In genomic region chr5:141980746-141981145, GRCm38 (mm10) we compare ENCODE assay signal across 23 mouse cellular contexts.
"Had no signal": no experiment of that assay in that cellular context is flagged by ENCODE, and none has a peak within 500 bp of the region (broad histone marks: within the 10 kb centered on the region; RNA-seq: fewer than 3 reads in every experiment).

No protein-coding gene starts in this region.

- H3K4me3 ChIP-seq: layer of hippocampus, adult 2 months; left cerebral cortex, adult 2 months; limb, embryonic 12.5 days; limb, embryonic 15.5 days; midbrain, embryonic 13.5 days; myocyte; neural tube, embryonic 13.5 days; stomach, embryonic 15.5 days had no signal

- DNase-seq: kidney, adult 18-20 months; kidney, adult 9 months; kidney, postnatal 25 days; layer of hippocampus, adult 9-11 months; liver, postnatal 0 days; lung, embryonic 14.5 days; retina, postnatal 1 day; right cerebral cortex, postnatal 25 days; spleen, adult 18-20 months; thymus, postnatal 25 days had no signal

- H3K9ac ChIP-seq: limb, embryonic 12.5 days; limb, embryonic 15.5 days; liver, embryonic 14.5 days; liver, postnatal 0 days; lung, embryonic 14.5 days; midbrain, embryonic 13.5 days; neural tube, embryonic 13.5 days; stomach, embryonic 15.5 days had no signal

- ATAC-seq: liver, postnatal 0 days; lung, postnatal 0 days; midbrain, embryonic 13.5 days had no signal

- H3K9me3 ChIP-seq: limb, embryonic 12.5 days; limb, embryonic 15.5 days; midbrain, embryonic 13.5 days; neural tube, embryonic 13.5 days; stomach, embryonic 15.5 days had no signal

- H3K36me3 ChIP-seq: limb, embryonic 12.5 days; limb, embryonic 15.5 days; midbrain, embryonic 13.5 days; neural tube, embryonic 13.5 days had no signal

- H3K27me3 ChIP-seq: limb, embryonic 12.5 days; limb, embryonic 15.5 days; midbrain, embryonic 13.5 days; neural tube, embryonic 13.5 days; stomach, embryonic 15.5 days had no signal

- H3K4me2 ChIP-seq: limb, embryonic 12.5 days; limb, embryonic 15.5 days; liver, embryonic 11.5 days; lung, embryonic 14.5 days; midbrain, embryonic 13.5 days; neural tube, embryonic 13.5 days; stomach, embryonic 15.5 days had no signal

- H3K27ac ChIP-seq: kidney, postnatal 0 days; layer of hippocampus, adult 2 months; left cerebral cortex, adult 2 months; limb, embryonic 12.5 days; limb, embryonic 15.5 days; liver, embryonic 14.5 days; macrophage; midbrain, embryonic 13.5 days; neural tube, embryonic 13.5 days; stomach, embryonic 15.5 days had no signal

- H3K4me1 ChIP-seq: limb, embryonic 12.5 days; limb, embryonic 15.5 days; midbrain, embryonic 13.5 days; neural tube, embryonic 13.5 days; stomach, embryonic 15.5 days had no signal
